Mouse (Mus musculus) liver, embryonic 14.5 days (tissue): Measurements from ENCODE around the gene Usp11. TPM values are rescaled to one million over a fixed set of nuclear protein-coding genes. Genes with fewer than 3 reads are reported as not detected.

Source experiments
- ATAC-seq: fragments of 200-750 bp; cut with Nextera tagmentation; 2 replicates; pipeline ENCODE4 v1.8.0; 2017; ENCODE audit warnings: moderate number of reproducible peaks, mild to moderate bottlenecking, moderate library complexity; ENCODE audit not compliant: insufficient read depth
- DNase-seq, 3 experiments: peaks; one replicate each; pipeline ENCODE4 v3.0.0-alpha.2; 2012 to 2013; ENCODE audit warnings: low read depth in 3 of 3, low spot score in 3 of 3
- H3K27ac ChIP-seq: fragments of 300-500 bp; sonication (generic); 2 replicates; pipeline ENCODE4 v1.5.1; 2014; ENCODE audit warnings: moderate library complexity, mild to moderate bottlenecking, control low read depth, inconsistent platforms
- H3K27me3 ChIP-seq: fragments of 300-500 bp; sonication (generic); 2 replicates; pipeline ENCODE4 v1.6.1; 2014; ENCODE audit warnings: mild to moderate bottlenecking, low read length, moderate library complexity; ENCODE audit not compliant: control insufficient read depth, insufficient read depth
- H3K36me3 ChIP-seq: fragments of 300-500 bp; sonication (generic); replicated peaks from 2 replicates; pipeline ENCODE4 v1.6.1; 2014; ENCODE audit warnings: low read depth; ENCODE audit not compliant: control insufficient read depth, insufficient read depth
- H3K4me1 ChIP-seq, 2 experiments: fragments of 200-500 bp in 1 of 2; fragments of 300-500 bp in 1 of 2; sonication (generic) in 1 of 2; replicated peaks; 2 replicates each; pipeline ENCODE4 v1.6.1; 2012 to 2014; ENCODE audit warnings: antibody characterized with exemption in 1 of 2, inconsistent platforms in 1 of 2, low read length in 1 of 2; ENCODE audit not compliant: control insufficient read depth in 2 of 2, insufficient read depth in 2 of 2
- H3K4me2 ChIP-seq: fragments of 300-500 bp; sonication (generic); 2 replicates; pipeline ENCODE4 v1.6.1; 2014; ENCODE audit warnings: low read depth, mild to moderate bottlenecking, control low read depth, moderate library complexity
- H3K4me3 ChIP-seq, 2 experiments: fragments of 200-500 bp in 1 of 2; fragments of 300-500 bp in 1 of 2; sonication (generic) in 1 of 2; 2 replicates each; pipeline ENCODE4 v1.5.1; 2012 to 2014; ENCODE audit warnings: low read depth in 2 of 2, low read length in 2 of 2, mild to moderate bottlenecking in 2 of 2, control low read depth in 1 of 2, inconsistent platforms in 1 of 2, moderate library complexity in 1 of 2; ENCODE audit not compliant: insufficient read depth in 1 of 2
- H3K9ac ChIP-seq: fragments of 300-500 bp; sonication (generic); replicated peaks from 2 replicates; pipeline ENCODE4 v1.6.1; 2014; ENCODE audit warnings: mild to moderate bottlenecking, control low read depth, moderate library complexity
- H3K9me3 ChIP-seq: fragments of 300-500 bp; sonication (generic); 2 replicates; pipeline ENCODE4 v1.6.1; 2016; ENCODE audit warnings: low read length, mixed read lengths; ENCODE audit not compliant: control insufficient read depth
- CTCF ChIP-seq: IDR thresholded peaks from 2 replicates; pipeline ENCODE4 v1.5.1; 2016; ENCODE audit warnings: antibody characterized with exemption, low read depth, control low read depth
- EP300 ChIP-seq: IDR thresholded peaks from 2 replicates; pipeline ENCODE4 v1.6.1; 2016; ENCODE audit warnings: antibody characterized with exemption, low read depth
- WGBS: fragments of 180-500 bp; shearing (Covaris S2); extraction: QIAGEN DNeasy Blood & Tissue Kit; methylation state at CpG from one replicate; pipeline ENCODE4 v1.1.7; 2014; ENCODE audit not compliant: insufficient replicate concordance; 5-methylcytosine and 5-hydroxymethylcytosine counted together
- polyA plus RNA-seq, 2 experiments: library from polyadenylated mRNA; depleted of rRNA in 1 of 2; stranded (reverse) in 1 of 2; unstranded in 1 of 2; fragments of >200 nt; fragmentation: Nextera tagmentation in 1 of 2; extraction: Ambion mirVana in 1 of 2; gene quantifications; 2 replicates each; pipeline versions ENCODE4 v1.2.1 to v1.2.3; 2012 to 2014

Usp11 gene
- polyA plus RNA-seq, 2 experiments = 4.8 to 6.3 TPM

DNA sequence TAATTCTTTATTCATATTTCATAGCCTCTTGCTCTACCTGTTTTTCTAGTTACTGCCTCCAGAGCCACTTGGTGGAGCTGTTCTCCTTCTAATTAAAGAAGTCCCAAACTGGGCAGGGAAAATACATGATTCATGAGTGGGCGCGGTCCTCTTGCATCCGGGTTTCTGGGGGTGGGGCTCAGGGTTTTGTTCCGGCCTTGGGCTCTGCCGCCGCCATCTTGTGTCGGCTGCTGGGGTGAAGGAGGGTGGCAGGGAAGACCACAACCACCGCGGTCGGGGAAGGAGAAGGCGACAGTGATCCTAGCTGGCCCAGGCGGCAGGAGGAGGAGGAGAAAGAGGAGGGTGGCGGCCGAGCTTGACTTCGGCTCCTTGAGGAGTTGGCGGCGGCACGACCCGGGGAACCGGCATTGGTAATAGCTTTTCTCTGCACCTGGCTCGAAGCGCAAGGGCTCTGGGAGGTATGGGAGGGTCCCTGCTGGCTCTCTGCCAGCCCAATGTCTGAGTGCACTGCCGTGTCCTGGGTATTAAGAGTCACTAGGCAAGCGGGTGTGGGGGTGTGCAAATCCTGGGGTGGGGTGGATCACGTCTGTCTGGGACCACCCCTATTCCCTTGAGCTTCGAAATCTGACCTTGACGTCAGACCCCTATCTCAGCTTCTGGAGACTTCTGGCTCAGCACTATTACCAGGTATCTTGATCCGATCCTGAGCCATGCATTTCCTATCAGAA lies 40.8 kb upstream of the Usp11 start:
- Histone ChIP-seq H3K4me2 (peak overlapping the region; percentile 81), H3K36me3 (peaks cover 2% of the 10 kb centered on the region; the same call in 1 of the 2 replicates), H3K27me3 (no peaks in the 10 kb centered on the region), H3K9ac (peak overlapping the region; percentile 81), H3K27ac (peak overlapping the region; percentile 63), H3K4me3 (peak overlapping the region; percentile 79 to 94), H3K9me3 (no peaks in the 10 kb centered on the region), H3K4me1 (peaks cover 0 to 2% of the 10 kb centered on the region in 2 experiments; a peak in 1 of 4 replicates)
- DNase-seq (peak; percentile 79 to 88 (median 84)), ATAC-seq (peak; percentile 83)
- WGBS = 4% methylated on average over 25 of the region's 28 CpGs
- TF ChIP-seq CTCF (peak; percentile 67), EP300 (no peak)

DNA sequence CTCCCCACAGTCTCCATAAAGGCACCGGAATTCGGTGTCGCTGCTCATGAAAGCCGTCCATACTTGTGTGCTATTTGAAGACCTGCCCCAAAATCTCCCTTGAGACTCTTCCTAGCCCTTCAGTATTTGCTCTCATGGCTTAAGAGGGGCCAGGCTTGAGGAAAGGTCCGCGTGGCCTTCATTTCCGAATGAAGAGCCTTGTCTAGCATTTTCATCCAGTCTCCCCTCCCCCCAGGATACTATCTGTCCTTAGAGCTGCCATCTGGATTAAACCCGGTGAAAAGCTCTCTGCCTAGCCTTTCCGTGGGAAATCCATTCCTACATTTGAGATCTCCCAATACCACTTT lies 40.3 kb upstream of the Usp11 start:
- Histone ChIP-seq H3K9me3 (no peaks in the 10 kb centered on the region), H3K4me3 (peak overlapping the region; percentile 79 to 94), H3K27ac (peak overlapping the region; percentile 63), H3K4me2 (peak overlapping the region; percentile 81), H3K27me3 (no peaks in the 10 kb centered on the region), H3K4me1 (peaks cover 0 to 2% of the 10 kb centered on the region in 2 experiments; a peak in 1 of 4 replicates), H3K9ac (peak overlapping the region; percentile 81), H3K36me3 (peaks cover 2% of the 10 kb centered on the region)
- 8% methylated on average over 9 of the region's 9 CpGs for WGBS
- peak in 1 of 3 experiments; percentile 10 for DNase-seq
- TF ChIP-seq EP300 (no peak), CTCF (no peak)
- ATAC-seq = peak; percentile 11; the same call in 1 of the 2 replicates

GRCm38 (mm10) chrX:20687519-20688067 lies 16.1 kb upstream of the Usp11 start, which contains the start of gene Cdk16:
TSS of gene Cdk16 (plus strand) at chrX:20687954.
- WGBS = 12% methylated on average over 16 of the region's 16 CpGs
- TF ChIP-seq CTCF = no peak
- H3K36me3 ChIP-seq = peaks cover 6% of the 10 kb centered on the region
- ATAC-seq = peak; percentile 92
- DNase-seq = peak; percentile 86 to 88 (median 87)
- H3K27me3 ChIP-seq = no peaks in the 10 kb centered on the region
- peak within 1 kb of the TSS; percentile 92 to 93 for H3K4me3 ChIP-seq
- peaks cover 0 to 8% of the 10 kb centered on the region in 2 experiments; a peak in 2 of 4 replicates for H3K4me1 ChIP-seq
- H3K9ac ChIP-seq = peak within 1 kb of the TSS; percentile 93
- H3K9me3 ChIP-seq = no peaks in the 10 kb centered on the region
- H3K4me2 ChIP-seq = peak within 1 kb of the TSS; percentile 81
- peak within 1 kb of the TSS; percentile 91 for H3K27ac ChIP-seq

GRCm38 (mm10) chrX:20688068-20688547 lies 15.6 kb upstream of the Usp11 start:
- Histone ChIP-seq H3K4me1 (peaks cover 0 to 8% of the 10 kb centered on the region in 2 experiments; a peak in 2 of 4 replicates), H3K9me3 (no peaks in the 10 kb centered on the region), H3K27me3 (no peaks in the 10 kb centered on the region), H3K27ac (peak overlapping the region; percentile 91), H3K4me2 (peak overlapping the region; percentile 81), H3K36me3 (peaks cover 2% of the 10 kb centered on the region), H3K4me3 (peak overlapping the region; percentile 92 to 93), H3K9ac (peak overlapping the region; percentile 93)
- no peak for TF ChIP-seq EP300
- no peak for TF ChIP-seq CTCF
- DNase-seq (peak; percentile 63 to 66 (median 64)), ATAC-seq (peak; percentile 90)
- WGBS = 13% methylated on average over 33 of the region's 33 CpGs

- H3K9me3 ChIP-seq = no peaks in the 10 kb centered on the region
- peak; percentile 43 for TF ChIP-seq CTCF
- no peak for TF ChIP-seq EP300
- peaks cover 3% of the 10 kb centered on the region for H3K36me3 ChIP-seq
- no peaks in the 10 kb centered on the region for H3K27me3 ChIP-seq
- peak overlapping the region; percentile 81 for H3K4me2 ChIP-seq
- H3K4me3 ChIP-seq = peak overlapping the region; percentile 92 to 93
- H3K4me1 ChIP-seq = peaks cover 0 to 8% of the 10 kb centered on the region in 2 experiments; a peak in 2 of 4 replicates
- DNase-seq (peak in 2 of 3 experiments; percentile 36 to 43), ATAC-seq (peak; percentile 44; the same call in 1 of the 2 replicates)
- H3K9ac ChIP-seq = peak overlapping the region; percentile 93
- H3K27ac ChIP-seq = peak overlapping the region; percentile 91
- WGBS = 9% methylated on average over 23 of the region's 35 CpGs
Measured at GRCm38 (mm10) chrX:20688615-20689014, 15.1 kb upstream of the Usp11 start.
